Mouse (Mus musculus) R1 (cell line): ENCODE measurements around the gene Xylt1.
A peak's percentile ranks its signal among the peaks of the same experiment; 100 is the strongest.

Experiments used
- DNase-seq: peaks from one replicate; pipeline ENCODE4 v3.0.0-alpha.2; 2018; ENCODE audit warnings: low read depth, low spot score

Xylt1 gene

DNA sequence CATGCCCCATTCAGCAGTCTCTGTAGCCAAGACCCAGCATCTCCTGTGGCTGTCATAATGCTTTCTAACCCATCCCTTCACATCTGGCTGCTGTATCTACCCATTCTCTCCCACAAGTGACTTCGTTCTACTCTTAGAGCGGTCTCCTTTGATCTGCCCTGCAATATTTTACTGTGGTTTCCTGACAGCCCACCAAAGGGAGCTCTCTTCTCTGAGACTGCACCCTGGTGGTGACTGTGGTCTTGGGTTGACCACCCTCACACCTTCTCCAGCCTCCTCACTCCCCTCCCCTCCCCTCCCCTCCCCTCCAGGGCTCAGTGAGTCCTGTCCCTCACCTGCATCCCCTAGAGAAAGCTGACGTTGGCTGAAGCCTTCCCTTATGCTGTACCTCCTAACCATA, 178.3 kb downstream of the Xylt1 start:
- no peak for DNase-seq

DNA sequence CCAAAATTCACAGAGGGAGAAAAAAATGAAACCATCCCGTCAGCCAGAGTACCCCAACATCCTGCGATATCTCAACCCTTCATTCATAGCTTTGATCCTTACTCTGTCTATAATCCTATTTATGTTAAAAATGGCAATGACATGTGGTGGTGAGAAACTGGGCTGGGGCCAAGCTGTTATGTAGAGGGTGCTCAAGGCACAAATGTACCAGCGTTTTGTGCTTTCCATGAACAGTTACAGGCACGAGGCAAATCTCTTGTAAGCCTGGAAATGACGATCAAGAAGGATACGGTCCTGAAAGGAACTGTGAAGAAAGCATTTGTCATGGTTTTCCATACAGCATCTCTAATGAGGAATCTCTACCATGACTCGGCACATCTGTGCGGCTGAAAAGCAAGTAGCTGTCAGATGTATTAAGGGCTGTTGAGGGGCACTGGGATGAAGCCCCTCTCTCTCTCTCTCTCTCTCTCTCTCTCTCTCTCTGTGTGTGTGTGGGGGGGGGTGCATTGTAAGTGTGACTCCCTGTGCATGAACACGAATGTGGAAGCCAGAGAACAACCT, 183.2 kb downstream of the Xylt1 start:
- DNase-seq, result no peak

- DNase-seq, result no peak
Observed at GRCm38 (mm10) chr7:117564627-117565026, 183.8 kb downstream of the Xylt1 start.

GRCm38 (mm10) chr7:117566115-117566514, 185.3 kb downstream of the Xylt1 start:
- DNase-seq, result no peak

DNA sequence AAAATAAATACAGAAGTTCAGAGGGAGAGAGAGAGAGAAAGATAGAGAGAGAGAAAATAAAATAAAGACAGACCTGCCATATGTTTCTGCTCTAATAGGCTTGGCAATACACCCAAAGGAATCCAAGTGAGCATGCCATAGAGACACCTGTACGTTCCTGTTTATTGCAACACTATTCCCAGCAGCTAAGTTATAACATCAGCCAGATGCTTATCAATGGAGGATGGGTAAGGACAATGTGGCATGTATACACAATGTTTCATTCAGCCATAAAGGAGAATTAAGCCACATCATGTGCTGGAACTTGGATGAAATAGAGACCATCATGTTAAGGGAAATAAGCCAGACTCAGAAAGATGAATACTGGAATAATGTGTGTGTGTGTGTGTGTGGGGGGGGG, 186.1 kb downstream of the Xylt1 start:
- DNase-seq, result no peak

GRCm38 (mm10) chr7:117567252-117567651, 186.5 kb downstream of the Xylt1 start:
- no peak for DNase-seq

DNA sequence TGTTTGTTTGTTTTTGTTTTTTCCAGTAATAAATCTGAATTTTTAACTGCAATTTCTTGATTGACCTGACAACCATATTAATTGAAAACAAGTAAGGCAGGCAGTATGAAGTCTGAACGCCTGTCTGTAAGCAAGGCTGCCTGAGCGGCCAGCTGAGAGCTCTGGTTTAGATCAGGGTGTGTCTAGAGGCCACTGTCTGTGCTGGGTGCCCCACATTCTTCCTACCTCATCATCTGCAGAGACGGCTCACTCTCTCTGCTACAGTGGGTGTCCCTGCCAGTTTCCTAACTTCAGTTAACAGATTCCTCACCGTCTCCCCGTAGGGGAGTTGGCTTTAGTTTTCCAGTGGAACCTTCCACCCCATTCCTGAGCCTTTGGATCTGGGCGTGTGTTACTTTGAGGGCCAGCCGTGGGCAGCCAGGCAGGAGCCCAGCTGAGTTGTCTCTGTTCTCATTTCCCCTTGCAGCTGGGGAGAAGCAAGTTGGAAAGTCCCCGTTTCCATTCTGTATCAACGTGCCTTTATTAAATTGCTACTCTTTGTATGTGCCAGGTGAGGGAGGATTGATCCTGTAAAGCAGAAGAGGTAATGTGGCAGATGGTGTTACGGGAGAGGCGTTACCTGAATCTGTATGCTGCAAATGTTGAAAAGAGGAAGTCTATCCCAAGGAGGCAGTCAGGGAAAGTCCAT, 187.0 kb downstream of the Xylt1 start:
- DNase-seq, result no peak

DNA sequence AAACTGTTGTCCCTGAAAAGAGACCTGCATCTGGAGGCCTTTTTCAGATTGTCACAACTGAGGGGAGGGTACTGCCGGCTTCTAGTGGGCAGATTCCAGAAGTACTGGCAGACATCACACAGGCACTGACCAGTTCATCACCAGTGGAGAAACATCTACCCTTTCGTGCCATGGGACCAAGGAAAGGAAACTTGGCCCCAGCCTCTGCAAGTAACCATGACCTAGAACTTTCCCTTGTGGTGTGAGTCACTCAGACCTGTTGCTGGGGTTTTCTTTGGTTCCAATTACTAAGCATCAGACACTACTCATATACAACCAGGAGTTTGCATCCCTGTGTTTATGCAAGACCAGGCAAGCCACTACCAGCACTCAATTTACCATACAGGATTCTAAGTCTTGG, 190.4 kb downstream of the Xylt1 start:
- no peak for DNase-seq

- DNase-seq, result no peak
Observed at GRCm38 (mm10) chr7:117571713-117572112, 190.9 kb downstream of the Xylt1 start.

DNA sequence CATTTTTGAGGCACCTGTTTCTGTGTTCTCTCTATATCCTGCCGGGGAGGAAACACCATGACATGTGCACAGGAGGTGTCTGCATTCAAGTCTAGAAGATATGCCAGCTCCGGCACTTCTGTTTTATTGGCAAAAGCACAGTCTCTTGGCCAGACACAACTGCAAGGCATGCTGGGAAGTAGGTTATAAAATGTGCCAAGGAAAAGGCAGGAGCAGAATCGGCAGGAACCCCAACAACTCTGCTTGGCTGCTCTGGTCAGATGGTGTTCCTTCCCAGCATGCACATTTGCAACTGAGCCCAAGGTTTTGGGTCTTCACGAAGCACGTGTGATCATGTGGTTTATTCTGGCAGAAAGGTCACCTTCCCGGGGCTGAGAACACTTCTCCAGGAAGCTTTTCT, 192.4 kb downstream of the Xylt1 start:
- no peak for DNase-seq

DNA sequence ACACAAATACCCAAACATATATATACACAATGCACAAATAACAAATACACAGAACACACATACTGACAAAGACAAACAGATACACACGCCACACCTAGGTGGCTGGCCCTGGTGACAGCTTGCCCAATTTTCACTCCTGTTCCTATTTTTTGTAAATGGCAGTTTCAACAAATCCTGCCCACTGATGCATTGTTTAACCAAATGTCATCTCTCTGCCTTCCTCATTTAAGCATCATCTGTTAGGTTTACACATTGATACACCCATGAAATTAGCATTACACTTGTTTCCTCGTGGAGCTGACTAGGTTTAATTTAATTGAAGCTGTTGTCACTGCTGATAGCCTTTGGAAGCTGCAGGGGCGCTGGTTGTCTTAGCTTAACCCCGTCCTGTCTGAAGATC, 194.6 kb downstream of the Xylt1 start:
- no peak for DNase-seq

DNA sequence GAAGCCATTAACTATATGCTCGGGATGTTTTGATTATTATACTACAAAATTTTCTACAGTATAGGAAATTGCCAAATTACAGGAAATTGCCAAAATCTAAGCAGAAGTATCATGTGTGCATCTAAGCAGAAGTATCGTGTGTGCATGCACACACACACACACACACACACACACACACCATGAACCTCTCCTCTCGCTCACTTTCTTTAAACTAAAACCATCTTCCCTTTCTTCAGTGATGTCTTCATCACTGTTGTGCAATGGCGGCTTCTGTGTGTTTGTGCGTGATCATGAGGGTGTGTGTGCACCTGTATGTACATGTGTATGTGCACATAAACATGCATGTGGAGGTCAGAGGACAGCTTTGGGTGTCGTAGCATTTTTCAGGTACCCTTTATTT, 196.3 kb downstream of the Xylt1 start:
- DNase-seq, result no peak

GRCm38 (mm10) chr7:117585164-117585563, 204.4 kb downstream of the Xylt1 start:
- DNase-seq, result no peak

DNA sequence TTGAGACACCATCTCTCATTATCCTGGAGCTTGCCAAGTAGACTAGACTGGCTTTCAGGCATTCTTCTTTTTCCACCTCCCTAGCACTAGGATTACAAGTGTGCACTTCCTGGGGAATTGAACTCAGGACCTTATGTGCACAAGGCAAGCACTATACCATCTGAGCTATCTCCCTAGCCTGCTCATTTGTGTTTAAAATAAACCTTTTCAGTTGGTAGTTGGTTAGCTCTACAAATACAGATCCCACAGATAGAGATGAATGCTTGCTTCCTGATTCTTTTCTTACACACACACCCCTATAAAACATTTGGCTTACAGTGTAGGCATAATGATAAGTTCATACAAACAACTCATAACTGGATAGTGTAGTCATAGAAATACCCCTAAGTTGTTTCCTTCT, 206.0 kb downstream of the Xylt1 start:
- no peak for DNase-seq

- no peak for DNase-seq
Observed at GRCm38 (mm10) chr7:117587234-117587929, 206.6 kb downstream of the Xylt1 start.

- DNase-seq, result no peak
Observed at GRCm38 (mm10) chr7:117588426-117588825, 207.6 kb downstream of the Xylt1 start.

GRCm38 (mm10) chr7:117589359-117589758, 208.6 kb downstream of the Xylt1 start:
- peak; percentile 22 for DNase-seq

DNA sequence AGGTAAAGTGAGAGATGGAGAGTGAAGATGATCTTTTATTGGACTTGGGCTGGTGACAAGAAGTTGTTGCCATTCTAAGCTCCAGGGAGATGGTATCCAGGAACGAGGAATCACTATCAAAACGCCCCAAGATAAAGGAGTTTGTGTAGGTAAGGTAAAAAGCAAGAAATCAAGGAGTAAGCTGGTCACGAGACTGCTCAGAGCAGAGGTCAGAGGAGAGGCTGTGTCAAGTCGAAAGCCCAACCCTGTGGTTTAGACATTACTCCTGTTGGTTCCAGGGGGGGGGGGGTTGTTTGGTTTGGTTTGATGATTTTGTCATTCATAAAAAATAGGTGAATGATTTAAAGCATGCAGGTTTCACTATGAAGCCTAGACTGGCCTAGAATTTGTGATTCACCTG, 209.0 kb downstream of the Xylt1 start:
- no peak for DNase-seq

GRCm38 (mm10) chr7:117594191-117594590, 213.4 kb downstream of the Xylt1 start:
- no peak for DNase-seq

DNA sequence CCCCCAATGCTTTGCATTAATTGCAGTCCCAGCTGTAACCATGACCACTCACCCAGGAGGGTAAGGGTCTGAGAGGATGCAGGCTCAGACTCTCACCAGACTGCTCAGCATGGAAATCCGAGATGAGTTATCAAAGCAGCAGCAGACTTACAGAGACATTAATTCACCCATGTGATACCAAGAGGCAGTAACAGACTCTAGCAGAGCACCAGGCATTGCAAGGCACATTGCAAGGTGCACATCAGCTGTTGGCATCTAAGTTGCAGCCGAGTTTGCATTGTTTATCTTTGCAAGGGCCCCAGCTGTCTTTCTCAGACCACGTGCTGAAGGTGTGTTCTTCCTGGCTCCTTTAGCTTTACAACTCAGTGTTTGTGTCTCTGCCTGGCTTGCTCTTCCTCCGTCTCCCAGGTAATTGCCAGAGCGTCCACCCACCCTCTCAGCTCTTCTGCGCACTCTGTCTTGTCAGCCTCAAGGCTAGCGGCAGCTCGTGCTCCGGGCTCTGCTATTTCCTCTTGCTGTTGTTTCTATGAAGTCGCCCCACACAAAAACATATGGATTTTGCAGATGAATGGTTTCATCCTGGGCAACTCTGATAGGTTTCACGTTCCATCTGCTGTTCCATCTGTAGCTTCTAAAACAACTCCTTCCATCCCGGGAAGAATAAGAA, 214.4 kb downstream of the Xylt1 start:
- DNase-seq, result no peak

- DNase-seq, result no peak
Observed at GRCm38 (mm10) chr7:117600443-117600842, 219.7 kb downstream of the Xylt1 start.

GRCm38 (mm10) chr7:117610439-117610838, 229.7 kb downstream of the Xylt1 start:
- DNase-seq, result no peak
